Mouse (Mus musculus): ENCODE results near the gene Sipa1l1.

The Sipa1l1 gene

DNA sequence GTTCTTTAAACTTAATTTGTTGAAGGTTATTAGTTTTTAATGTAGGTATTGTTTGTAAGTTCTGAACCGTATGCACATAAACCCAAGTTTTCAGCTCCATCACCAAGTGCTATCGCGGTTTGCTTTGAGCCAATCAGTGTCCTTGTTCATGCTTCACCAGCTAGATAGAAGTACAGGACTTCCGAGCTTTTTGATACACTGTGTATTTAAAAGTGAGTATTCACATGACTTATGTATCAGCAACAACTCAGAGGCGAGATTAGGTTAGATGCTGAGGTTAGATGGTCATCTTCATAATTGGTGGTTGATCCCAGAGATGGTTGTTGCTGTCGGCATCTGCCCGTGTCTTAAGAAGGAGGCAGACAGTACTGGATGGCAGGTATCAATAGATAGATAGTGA, 55.7 kb downstream of the Sipa1l1 start:
- ChIA-PET POLR2A (interaction anchor here in 3 of 4 experiments (0.6 to 3.1 kb wide), 11 partner anchors 9 to 80 kb away, joined by 3 to 12 read pairs (median 5); partner anchors contain the start of gene Sipa1l1 (in 1 of the 3)), CTCF (interaction anchor here in 1 of 4 experiments (0.6 kb wide), 1 partner anchor 283 kb away, joined by 3 read pairs; no protein-coding TSS in a partner anchor)

GRCm38 (mm10) chr12:82225278-82225677, 56.2 kb downstream of the Sipa1l1 start:
- ChIA-PET CTCF (interaction anchor here in 2 of 4 experiments (0.6 to 1.4 kb wide), 2 partner anchors 59 to 284 kb away, joined by 3 read pairs; no protein-coding TSS in a partner anchor), POLR2A (interaction anchor here in 3 of 4 experiments (0.6 to 3.1 kb wide), 18 partner anchors 10 to 135 kb away, joined by 3 to 12 read pairs (median 4); partner anchors contain the start of gene Sipa1l1 (in 2 of the 3))

- ChIA-PET POLR2A (interaction anchor here in 3 of 4 experiments (0.6 to 3.1 kb wide), 21 partner anchors 10 to 1474 kb away, joined by 3 to 12 read pairs (median 3); partner anchors contain the start of gene Sipa1l1 (in 1 of the 3)), CTCF (interaction anchor here in 2 of 4 experiments (0.6 to 1.4 kb wide), 2 partner anchors 60 to 284 kb away, joined by 3 read pairs; no protein-coding TSS in a partner anchor)
Measured at GRCm38 (mm10) chr12:82225751-82226228, 56.7 kb downstream of the Sipa1l1 start.

GRCm38 (mm10) chr12:82226311-82227066, 57.4 kb downstream of the Sipa1l1 start:
- ChIA-PET POLR2A (interaction anchor here in 3 of 4 experiments (0.5 to 3.1 kb wide), 28 partner anchors 11 to 1473 kb away, joined by 3 to 12 read pairs (median 4); partner anchors contain the start of gene Sipa1l1 (in 1 of the 3)), CTCF (interaction anchor here in 1 of 4 experiments (1.4 kb wide), 1 partner anchor 60 kb away, joined by 3 read pairs; no protein-coding TSS in a partner anchor)

GRCm38 (mm10) chr12:82230127-82230526, 61.0 kb downstream of the Sipa1l1 start:
- CTCF ChIA-PET = interaction anchor here in 1 of 4 experiments (0.5 kb wide), 1 partner anchor 991 kb away, joined by 3 read pairs; no protein-coding TSS in a partner anchor

GRCm38 (mm10) chr12:82231191-82231590, 62.1 kb downstream of the Sipa1l1 start:
- POLR2A ChIA-PET = interaction anchor here in 1 of 4 experiments (1.6 to 2.1 kb wide), 2 partner anchors 9 to 20 kb away, joined by 3 to 6 read pairs; no protein-coding TSS in a partner anchor
- CTCF ChIA-PET = no interaction called here

More at GRCm38 (mm10) chr12:82230127-82230526, 61.0 kb downstream of the Sipa1l1 start:
- POLR2A ChIA-PET = no interaction called here

GRCm38 (mm10) chr12:82233177-82233576, 64.1 kb downstream of the Sipa1l1 start:
- POLR2A ChIA-PET = interaction anchor here in 1 of 4 experiments (0.6 to 1.5 kb wide), 2 partner anchors 15 to 91 kb away, joined by 3 to 4 read pairs; no protein-coding TSS in a partner anchor

DNA sequence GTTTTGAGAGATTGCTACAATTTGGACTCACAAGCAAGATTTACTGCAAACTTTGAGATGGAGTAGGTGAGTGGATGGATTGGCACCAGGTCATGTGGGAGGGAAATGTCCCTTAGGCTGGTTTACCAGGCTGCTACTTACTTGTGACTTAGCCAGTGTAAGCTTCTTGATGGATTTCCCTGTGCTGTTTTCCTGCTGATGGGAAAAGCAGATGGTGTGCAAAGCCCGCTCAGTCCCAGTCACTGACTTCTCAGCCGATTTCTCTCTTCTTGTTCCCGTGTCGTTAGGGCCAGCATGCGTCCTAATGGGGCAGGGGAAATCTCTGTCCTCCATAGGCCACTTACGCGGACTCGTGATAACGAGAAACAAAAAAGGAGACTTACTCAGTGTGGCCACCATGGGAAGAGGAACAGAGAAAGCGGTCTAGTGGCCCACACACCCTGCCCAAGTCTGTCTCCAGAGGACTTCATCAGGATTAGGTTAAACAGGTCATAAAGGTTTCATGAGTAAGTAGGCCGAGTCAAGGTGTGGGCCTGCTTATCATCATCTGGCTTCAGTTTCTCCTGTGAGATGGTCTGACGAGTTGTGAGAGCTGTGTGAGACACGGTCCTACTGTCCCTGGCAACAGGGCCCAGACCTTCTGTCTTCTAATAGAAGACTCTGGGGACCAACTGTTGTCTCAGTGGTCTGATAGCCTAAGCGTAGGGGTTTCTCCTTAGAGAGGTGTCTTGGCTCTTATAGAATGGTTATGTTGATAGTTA, 65.5 kb downstream of the Sipa1l1 start:
- ChIA-PET CTCF (no interaction called here), POLR2A (interaction anchor here in 1 of 4 experiments (0.8 to 1.6 kb wide), 2 partner anchors 12 kb away, joined by 3 to 7 read pairs; no protein-coding TSS in a partner anchor)

More at GRCm38 (mm10) chr12:82233177-82233576, 64.1 kb downstream of the Sipa1l1 start:
- CTCF ChIA-PET = no interaction called here

DNA sequence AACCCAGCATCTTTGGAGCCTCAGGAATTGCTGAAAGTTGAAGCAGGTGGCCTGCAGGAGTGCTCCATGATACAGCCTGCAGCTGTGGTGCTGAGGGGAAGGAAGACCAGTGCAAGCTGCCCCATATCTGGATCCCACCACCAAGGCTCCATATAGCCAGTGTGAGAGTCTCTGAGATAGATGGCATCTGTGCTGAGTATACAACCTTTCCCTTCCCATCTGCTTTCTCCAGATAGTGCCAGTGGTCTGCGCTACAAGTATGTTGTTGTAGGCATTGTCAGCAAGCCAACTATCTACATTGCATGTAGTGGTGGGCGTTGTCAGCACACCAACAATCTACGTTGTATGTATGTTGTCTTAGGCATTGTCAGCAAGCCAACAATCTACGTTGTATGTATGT, 68.0 kb downstream of the Sipa1l1 start:
- CTCF ChIA-PET = no interaction called here
- POLR2A ChIA-PET = interaction anchor here in 1 of 4 experiments (1.4 kb wide), 1 partner anchor 14 kb away, joined by 4 read pairs; no protein-coding TSS in a partner anchor

GRCm38 (mm10) chr12:82237946-82238345, 68.8 kb downstream of the Sipa1l1 start:
- CTCF ChIA-PET = no interaction called here
- POLR2A ChIA-PET = no interaction called here

DNA sequence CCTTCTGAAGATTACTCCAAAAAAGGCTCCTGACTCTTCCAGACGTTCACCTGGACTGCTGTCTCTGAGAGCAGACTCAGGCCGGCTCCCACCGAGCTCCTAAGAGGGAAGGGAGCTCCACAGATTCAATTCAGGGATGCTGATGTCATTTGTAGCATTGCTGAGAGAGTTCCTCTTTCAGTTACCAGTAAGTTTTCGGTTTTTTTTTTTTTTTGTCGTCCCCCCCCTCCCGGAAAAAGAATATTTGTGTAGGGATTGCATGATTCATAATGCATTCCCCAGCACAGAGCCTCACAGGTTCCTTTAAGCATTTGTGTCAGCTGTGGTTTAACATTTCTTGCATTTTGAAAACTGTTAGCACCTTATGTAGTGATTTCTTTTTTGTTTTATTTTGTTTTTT, 71.6 kb downstream of the Sipa1l1 start:
- ChIA-PET POLR2A (interaction anchor here in 2 of 4 experiments (0.6 to 1.7 kb wide), 7 partner anchors 9 to 29 kb away, joined by 3 read pairs; no protein-coding TSS in a partner anchor), CTCF (interaction anchor here in 1 of 4 experiments (0.6 kb wide), 1 partner anchor 325 kb away, joined by 3 read pairs; no protein-coding TSS in a partner anchor)

DNA sequence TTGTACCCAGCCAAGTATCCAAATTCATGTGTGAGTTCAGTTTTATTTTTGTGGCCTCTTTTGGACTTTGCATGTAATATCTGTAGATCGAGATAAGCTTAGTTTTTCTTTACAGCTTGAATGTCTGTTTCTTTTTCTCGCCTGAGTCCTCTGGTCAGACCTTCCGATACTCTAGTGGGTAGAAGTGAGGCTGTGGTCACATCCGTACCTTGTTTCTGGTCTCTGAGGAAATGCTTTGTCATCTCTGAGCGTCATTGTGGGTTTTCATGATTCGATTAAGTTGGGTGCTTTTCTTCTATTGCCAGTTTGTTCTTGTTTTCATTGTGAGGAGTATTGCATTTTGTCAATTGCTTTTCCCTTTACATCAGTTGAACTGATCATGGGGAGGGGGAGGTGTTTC, 76.1 kb downstream of the Sipa1l1 start:
- CTCF ChIA-PET = interaction anchor here in 1 of 4 experiments (0.7 kb wide), 1 partner anchor 1637 kb away, joined by 3 read pairs; no protein-coding TSS in a partner anchor
- POLR2A ChIA-PET = interaction anchor here in 3 of 4 experiments (0.5 to 1.7 kb wide), 6 partner anchors 11 to 79 kb away, joined by 3 to 7 read pairs (median 4); no protein-coding TSS in a partner anchor

- POLR2A ChIA-PET = interaction anchor here in 3 of 4 experiments (0.6 to 1.7 kb wide), 6 partner anchors 10 to 80 kb away, joined by 3 to 7 read pairs (median 4); partner anchors contain the start of gene Sipa1l1 (in 1 of the 3)
- CTCF ChIA-PET = interaction anchor here in 2 of 4 experiments (0.6 kb wide), 2 partner anchors 242 to 1171 kb away, joined by 3 to 4 read pairs; no protein-coding TSS in a partner anchor
Measured at GRCm38 (mm10) chr12:82246422-82246821, 77.3 kb downstream of the Sipa1l1 start.

DNA sequence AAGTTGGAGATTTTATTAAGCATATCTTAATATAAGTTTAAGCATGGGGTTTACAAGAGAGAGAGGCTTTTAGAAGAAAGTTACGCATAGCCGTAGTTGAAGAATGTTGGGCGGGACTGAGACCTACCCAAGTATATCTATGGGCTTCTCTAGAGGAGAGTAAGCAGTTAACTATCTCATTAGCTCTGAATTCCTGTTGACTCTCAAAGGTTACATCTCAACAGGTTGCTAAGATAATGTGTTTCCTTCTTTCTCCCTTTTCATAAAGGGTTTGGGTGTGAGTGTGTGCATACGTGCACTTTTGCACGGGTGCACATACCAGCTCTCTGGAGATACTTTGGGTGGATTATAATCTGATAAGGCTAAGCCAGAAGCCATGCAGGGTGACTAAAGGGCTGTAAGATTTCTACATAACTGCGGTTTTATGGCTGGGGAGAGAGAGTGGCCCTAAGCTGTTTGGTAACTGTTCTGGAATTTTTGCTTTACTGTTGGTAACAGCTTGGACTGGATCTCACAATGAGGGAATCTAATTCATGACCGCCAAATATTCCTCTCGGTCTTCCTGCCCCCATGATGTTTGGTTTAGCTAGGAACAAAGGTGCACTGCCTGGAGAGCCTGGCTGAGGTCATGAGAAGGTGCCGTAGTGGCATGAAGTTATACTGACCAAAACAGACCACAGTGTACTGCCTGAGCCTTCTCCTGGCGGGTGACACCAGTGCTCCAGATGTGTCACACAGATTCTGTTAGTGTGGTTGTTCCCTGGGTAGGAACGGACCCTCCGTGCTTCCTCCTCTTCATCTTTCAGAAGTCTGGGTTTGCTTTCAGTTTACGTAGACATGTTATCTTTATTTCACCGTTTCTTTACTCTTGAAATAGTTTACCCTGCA, 78.5 kb downstream of the Sipa1l1 start:
- ChIA-PET CTCF (no interaction called here), POLR2A (interaction anchor here in 2 of 4 experiments (0.9 to 1.4 kb wide), 4 partner anchors 16 to 82 kb away, joined by 3 to 5 read pairs (median 4); no protein-coding TSS in a partner anchor)

DNA sequence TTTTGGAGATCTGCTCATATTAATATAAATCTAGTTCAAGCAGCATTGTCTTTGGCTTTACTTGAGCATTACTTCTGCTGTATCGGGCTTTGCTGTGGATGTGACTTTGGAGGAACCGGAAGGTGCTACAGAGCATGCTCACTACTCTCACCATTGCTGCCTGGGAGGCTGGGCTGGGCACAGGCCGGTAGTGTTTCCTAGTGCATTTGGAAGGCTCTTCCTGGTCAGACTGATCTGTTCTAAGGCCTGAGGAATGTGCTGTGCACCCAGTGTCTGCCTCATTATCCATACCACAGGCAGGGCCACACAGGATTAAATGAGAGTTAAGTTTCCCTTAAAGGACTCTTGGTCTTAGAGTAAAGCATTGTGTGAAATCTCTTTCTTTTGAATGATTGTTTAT, 79.4 kb downstream of the Sipa1l1 start:
- ChIA-PET CTCF (no interaction called here), POLR2A (no interaction called here)

DNA sequence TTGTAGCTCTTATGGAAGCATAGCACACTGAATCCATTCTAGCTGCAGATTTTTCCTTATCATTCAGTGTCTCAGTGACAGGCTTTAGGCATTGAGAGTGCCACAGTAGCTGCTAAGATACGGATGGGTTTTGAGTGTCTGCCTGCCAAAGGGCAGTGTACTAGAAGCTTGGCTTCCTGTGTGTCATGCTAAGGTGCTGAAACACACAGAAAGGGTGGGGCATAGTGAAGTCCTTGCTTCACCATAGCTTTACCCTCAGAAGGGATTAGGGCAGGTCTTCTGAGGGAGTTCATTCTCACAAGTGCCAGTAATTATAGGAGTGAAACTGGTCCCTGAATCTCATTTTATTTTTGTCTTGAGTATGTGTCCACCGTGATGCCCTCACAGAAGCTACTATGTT, 82.2 kb downstream of the Sipa1l1 start:
- ChIA-PET CTCF (no interaction called here), POLR2A (interaction anchor here in 2 of 4 experiments (0.8 to 1.9 kb wide), 6 partner anchors 13 to 81 kb away, joined by 3 to 6 read pairs (median 3); no protein-coding TSS in a partner anchor)

DNA sequence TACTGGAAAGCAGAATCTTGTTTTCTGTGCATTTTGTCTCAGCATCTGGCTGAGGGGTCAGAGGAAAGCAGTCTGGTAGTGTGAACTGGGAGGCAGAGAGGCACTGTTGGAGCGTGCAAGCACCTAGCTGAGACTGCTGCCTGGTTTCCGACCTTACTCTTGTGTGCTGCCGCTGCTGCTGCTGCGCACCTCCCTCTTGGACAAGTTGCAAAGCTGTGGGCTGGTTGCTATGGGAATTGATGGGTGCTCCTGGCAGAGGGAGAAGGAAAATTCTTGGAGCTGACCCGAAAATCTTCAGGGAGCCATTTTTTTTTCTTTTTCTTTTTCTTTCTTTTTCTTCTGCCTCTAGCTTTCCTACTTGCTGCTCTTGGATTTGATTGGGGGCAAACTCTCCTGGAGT, 85.0 kb downstream of the Sipa1l1 start:
- CTCF ChIA-PET = no interaction called here
- POLR2A ChIA-PET = interaction anchor here in 1 of 4 experiments (1.3 to 1.5 kb wide), 3 partner anchors 9 to 56 kb away, joined by 3 to 4 read pairs (median 3); no protein-coding TSS in a partner anchor

All from embryonic stem cell, embryonic (primary cell).